Mouse (Mus musculus): Measurements from ENCODE around the gene Slc47a2.

- peak; percentile 52 for TF ChIP-seq CTCF (conservative IDR thresholded peaks at IDR 0.05; ENCODE audit: low read length)
- TF ChIP-seq POU5F1 (IDR thresholded peaks at IDR 0.05; ENCODE audit: borderline replicate concordance, low read length): no peak
- no peak for TF ChIP-seq NANOG (IDR thresholded peaks at IDR 0.05; ENCODE audit: borderline replicate concordance, low read length)
These were observed 45.4 kb upstream of the Slc47a2 start for GRCm38 (mm10) chr11:61388012-61388411.
